Mouse (Mus musculus) mature B cell (primary cell): ENCODE data around the gene Rps27l.
"Not testable (repeated sequence)": the region's sequence is repeated elsewhere in the genome, so short reads cannot be mapped to it uniquely, and the experiment has no call there.

Experiments used
- in situ Hi-C: fragments of 300-500 bp; cut with MboI; formaldehyde crosslinking; loops from 2 replicates; pipeline ENCODE4 v1.14.3; 2019

Gene Rps27l

GRCm38 (mm10) chr9:66945647-66946641, at the start of gene Rps27l:
TSS of gene Rps27l (plus strand) at chr9:66946086.
- in situ Hi-C loops, result no loop called here

DNA sequence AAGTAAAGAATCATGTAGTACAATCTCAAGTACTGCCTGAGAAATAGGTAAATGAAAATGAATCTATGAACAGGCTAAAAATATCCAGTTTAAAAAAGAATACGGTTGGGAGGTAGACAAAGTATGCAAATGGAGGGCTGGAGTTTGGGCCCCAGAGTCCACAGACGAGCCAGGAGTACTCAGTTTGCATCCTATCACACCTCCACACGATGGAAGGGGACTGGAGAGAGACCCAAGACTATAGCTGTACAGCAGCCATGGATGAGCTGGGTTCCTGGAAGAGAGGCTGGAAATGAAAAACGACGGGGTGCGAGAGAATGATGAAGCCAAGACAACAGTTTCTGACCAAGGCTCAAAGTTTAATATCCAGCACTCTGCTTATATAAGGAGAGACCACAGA, 48.9 kb upstream of the Rps27l start:
- in situ Hi-C loops, result no loop called here

- in situ Hi-C loops, result no loop called here
Measured at GRCm38 (mm10) chr9:66897851-66898250, 48.0 kb upstream of the Rps27l start.

GRCm38 (mm10) chr9:66899072-66899471, 46.8 kb upstream of the Rps27l start:
- in situ Hi-C loops, result no loop called here

GRCm38 (mm10) chr9:66899526-66899925, 46.4 kb upstream of the Rps27l start:
- in situ Hi-C loops, result no loop called here

- in situ Hi-C loops, result no loop called here
Measured at GRCm38 (mm10) chr9:66905990-66906389, 39.9 kb upstream of the Rps27l start.

DNA sequence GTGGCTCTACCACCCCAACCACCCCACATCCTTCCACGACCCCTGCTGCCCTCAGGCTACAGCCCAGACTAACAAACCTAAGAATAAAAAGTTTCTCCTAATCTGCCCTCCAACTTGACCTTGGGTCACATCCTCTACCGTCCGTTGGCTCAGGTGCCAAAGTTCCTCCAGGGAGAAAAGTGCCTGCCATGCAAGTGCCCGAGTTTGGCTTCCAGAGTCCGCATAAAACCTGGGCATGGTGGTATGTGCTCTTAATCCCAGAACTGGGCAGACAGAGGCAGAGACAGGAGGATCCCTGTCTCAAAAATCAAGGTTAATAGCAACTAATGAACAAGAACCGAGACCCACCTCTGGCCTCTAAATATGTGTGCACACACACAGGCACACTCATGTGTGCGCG, 38.8 kb upstream of the Rps27l start:
- in situ Hi-C loops, result no loop called here

DNA sequence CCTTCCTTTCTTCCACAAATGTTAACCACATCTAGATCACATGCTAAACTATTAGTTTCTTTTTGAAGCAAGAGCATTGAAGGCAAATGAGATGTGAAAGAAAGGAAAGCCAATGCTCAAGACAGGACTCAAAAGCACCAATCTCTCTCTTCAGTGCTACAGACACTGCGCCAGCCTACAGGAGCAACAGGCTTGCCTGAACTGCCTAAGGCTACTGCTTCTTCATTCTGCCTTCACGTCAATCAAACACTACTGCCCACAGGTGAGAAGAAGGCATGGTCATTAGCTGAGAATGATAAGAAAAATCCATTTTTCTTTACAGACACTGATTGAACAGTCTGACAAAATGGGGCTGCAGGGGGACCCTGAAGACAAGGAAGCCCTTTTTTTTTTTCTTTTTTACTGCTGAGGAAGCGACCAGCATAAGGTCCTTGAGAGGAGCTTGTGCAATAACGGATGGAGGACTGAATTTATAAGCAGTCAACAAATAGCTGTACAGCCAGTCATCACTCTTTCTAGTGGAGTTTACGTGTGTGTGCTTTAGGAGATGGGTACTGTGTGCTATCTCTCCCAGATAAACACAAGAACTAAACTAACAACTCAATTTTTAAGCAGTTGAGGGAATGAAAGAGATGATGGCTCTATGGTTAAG, 38.0 kb upstream of the Rps27l start:
- in situ Hi-C loops, result no loop called here

GRCm38 (mm10) chr9:66909922-66910321, 36.0 kb upstream of the Rps27l start:
- in situ Hi-C loops, result no loop called here

DNA sequence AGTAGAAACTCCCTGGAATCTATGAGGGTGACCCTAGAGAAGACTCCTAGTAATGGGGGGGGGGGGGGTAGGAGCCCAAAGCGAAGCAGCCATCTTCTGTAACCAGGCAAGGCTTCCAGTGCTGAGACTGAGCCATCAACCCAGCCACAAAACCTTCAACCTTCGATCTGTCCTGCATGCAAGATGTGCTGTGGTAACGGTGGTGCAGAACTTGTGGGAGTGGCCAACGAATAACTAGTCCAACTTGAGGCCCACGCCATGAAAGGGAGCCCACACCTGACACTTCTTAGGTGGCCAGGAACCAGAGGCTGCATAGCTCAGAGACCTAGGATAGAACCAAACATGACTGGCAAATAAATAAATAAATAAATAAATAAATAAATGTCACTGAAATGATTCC, 35.2 kb upstream of the Rps27l start:
- in situ Hi-C loops, result no loop called here

GRCm38 (mm10) chr9:66912304-66912703, 33.6 kb upstream of the Rps27l start:
- in situ Hi-C loops, result no loop called here

- in situ Hi-C loops, result not testable (repeated sequence)
Measured at GRCm38 (mm10) chr9:66913254-66913934, 32.5 kb upstream of the Rps27l start.

- in situ Hi-C loops, result no loop called here
Measured at GRCm38 (mm10) chr9:66914540-66914939, 31.3 kb upstream of the Rps27l start.

DNA sequence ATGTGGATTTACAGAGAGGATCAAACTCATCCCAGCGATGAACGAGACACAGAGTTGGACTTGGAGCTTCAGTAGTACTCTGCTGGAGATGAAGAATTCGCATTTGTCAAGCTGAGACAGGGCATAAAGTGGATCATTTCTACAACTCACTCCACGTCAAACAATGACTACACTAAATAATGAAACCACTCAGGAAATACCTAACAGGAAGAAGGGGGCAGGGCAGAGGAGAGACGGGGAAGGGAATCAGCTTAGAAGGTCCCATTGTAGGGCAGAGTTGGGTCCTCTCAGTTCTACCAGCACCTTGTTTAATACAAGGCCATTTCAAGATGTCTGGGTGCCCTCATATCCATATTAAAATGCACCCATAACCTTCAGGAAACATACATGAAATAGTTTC, 30.5 kb upstream of the Rps27l start:
- in situ Hi-C loops, result no loop called here

GRCm38 (mm10) chr9:66915869-66916785, 29.8 kb upstream of the Rps27l start:
- in situ Hi-C loops, result no loop called here

DNA sequence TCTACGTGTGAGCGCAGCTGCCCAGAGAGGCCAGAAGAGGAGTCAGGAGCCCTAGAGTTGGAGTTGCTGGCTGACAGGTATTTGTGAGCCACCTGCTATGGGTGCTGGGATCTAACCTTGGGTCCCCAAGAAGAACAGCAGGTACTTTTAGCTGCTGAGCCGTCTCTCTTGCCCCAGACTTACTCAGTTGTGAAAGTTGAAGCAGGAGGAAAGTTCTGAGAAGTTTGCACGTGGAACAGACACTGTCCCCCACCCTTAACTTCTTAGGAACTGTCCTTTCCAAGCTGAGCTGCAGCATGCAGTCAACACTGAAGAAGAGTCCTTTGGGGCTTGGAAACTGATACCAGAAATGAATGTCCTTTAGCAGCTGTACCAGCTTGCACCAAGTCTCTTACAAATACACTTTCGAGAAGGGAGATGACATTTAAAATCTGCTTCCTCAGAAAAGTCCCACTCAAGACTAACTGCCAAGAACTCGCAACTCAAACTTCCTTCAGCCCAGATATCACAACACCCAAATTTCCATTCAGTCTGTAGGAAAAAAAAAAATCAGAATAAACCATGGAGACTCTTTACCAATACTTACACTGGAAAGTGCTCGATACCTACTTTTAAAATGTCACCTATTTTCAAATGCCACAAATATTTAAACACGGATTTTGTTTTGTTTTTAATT, 28.5 kb upstream of the Rps27l start:
- in situ Hi-C loops, result no loop called here

DNA sequence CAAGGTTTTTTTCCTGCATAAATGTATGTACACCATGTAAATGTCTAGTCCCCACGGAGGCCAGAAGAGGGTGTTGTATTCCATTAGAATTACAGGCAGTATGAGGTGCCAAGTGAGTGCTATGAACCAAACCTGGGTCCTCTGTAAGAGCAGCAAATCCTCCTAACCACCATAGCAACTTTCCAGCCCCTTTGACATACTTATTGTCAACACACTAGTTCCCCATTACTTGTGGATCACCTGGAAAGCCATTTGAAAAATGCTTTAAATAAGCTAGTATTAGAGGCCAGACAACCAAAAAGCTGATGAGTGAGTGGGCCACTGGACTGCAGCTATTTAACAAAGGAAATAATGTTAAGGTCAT, 28.0 kb upstream of the Rps27l start:
- in situ Hi-C loops, result no loop called here

GRCm38 (mm10) chr9:66918672-66919330, 27.1 kb upstream of the Rps27l start:
- in situ Hi-C loops, result no loop called here

GRCm38 (mm10) chr9:66919382-66919971, 26.4 kb upstream of the Rps27l start, which contains the start of gene Rab8b:
TSS of gene Rab8b (minus strand) at chr9:66919687.
- in situ Hi-C loops, result no loop called here

DNA sequence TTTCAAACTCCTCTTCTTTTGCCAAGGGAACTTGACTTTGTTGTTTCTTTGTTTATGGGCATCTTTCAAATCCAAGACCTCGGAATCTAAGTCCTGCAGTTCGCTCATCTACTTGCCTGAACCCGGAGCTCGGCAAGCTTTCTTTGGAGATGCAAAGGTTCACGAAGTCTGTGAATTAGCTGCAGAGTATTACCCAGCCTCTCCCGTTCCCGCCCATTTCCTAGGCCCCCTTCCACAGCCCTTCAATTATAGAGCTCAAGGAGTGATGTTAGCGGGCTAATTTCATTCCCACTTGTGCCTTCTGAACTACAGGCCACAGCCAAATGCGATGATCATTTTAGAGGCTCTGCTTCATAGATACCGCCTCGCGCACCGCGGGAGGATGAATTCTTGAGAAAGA, 25.9 kb upstream of the Rps27l start:
- in situ Hi-C loops, result no loop called here
